Mouse (Mus musculus) layer of hippocampus, postnatal 25 days (tissue): ENCODE measurements around the gene Col24a1. TPM values are rescaled to one million over a fixed set of nuclear protein-coding genes. Genes with fewer than 3 reads are reported as not detected.
"Not testable (repeated sequence)": the region's sequence is repeated elsewhere in the genome, so short reads cannot be mapped to it uniquely, and the experiment has no call there.

Experiments used
- DNase-seq, 2 experiments: peaks; one replicate each; pipeline ENCODE4 v3.0.0; 2022; ENCODE audit warnings: mixed read lengths in 2 of 2, low spot score in 1 of 2; ENCODE audit errors: extremely low spot score in 1 of 2
- total RNA-seq, 2 experiments: library from RNA; stranded (reverse); gene quantifications; 2 replicates each; pipeline ENCODE4 v1.2.3; 2021

Gene Col24a1
- total RNA-seq, 2 experiments from 2014 or later: 0.15 to 0.31 TPM

DNA sequence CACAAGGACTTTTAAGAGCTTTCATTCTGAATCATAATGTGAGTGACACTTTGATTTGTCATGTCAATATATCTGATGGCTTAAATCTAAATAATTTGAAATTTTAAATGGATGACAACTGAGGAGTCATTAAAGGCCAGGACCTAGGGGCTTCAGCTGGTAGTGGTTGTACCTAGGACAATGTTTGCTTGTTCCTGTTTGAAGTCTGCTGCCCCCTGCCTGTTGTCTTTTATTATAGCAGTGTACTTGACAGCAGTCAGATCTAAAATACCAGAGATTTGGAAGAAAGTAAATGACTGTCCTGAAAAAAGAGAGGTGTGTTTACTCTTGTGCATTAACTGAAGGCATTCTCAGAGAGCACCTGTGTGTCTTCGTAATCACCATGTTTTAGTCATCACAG, 150.0 kb downstream of the Col24a1 start:
- DNase-seq: peak in 1 of 2 experiments; percentile 52

- DNase-seq: not testable (repeated sequence)
These were observed 150.9 kb downstream of the Col24a1 start for GRCm38 (mm10) chr3:145443167-145443566.

DNA sequence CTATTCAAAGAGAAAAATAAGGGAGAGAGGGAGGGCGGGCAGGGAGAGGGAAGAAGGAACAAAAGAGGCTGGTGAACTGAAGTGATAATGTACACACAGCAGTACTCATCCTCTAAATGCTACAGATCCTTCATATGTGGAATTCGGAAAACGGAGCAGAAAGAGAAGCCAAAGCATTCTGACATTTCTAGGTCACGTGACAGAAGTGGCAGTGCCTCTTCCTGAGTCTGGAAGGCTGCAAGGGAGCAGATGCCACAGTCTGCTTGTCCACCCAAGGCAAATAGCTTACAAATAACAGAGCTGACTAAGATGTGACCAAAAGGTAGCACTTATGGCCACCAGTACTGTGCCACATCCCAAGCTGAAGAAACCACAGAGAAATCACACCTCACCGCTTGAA, 164.8 kb downstream of the Col24a1 start:
- DNase-seq: no peak

- DNase-seq: no peak
These were observed 170.1 kb downstream of the Col24a1 start for GRCm38 (mm10) chr3:145462351-145462750.

DNA sequence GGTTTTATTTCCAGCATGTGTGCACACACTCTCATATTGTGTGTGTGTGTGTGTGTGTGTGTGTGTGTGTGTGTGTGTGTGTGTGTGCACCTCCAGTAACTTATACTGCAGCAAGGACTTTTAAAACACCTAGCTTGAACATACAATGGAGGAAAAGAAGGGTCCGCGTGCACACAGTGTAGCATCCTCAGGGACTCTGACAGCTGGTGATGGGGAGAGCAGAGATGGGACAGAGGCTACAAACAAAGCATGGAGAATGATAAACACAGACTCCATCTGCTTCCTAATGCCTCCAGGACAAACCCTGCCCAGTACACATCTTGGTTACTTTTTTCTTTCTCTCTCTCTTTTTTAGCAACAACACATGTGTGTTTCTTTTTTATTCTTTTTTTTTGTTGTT, 171.5 kb downstream of the Col24a1 start:
- DNase-seq: no peak

- DNase-seq: no peak
These were observed 178.8 kb downstream of the Col24a1 start for GRCm38 (mm10) chr3:145471094-145471493.

- DNase-seq: no peak
These were observed 181.9 kb downstream of the Col24a1 start for GRCm38 (mm10) chr3:145474163-145474562.

DNA sequence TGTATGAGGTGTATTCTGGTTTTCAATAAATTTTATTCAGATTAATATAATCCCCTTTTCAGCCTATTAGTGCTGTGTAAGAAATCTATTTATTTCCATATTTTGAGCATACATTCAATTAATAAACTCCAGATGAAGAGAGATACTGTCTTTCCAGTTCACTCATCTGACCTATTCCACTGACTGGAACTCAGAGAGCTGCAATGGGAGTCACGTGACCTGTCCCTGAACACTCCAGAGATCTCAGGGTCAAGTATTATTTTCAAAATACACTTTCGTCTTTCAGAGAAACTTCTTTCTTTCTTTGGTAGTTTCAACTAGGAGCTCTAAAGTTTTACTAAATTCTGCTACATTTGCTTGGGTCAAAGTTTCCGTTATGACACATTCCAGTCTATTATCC, 184.4 kb downstream of the Col24a1 start:
- DNase-seq: no peak

- DNase-seq: no peak
These were observed 184.8 kb downstream of the Col24a1 start for GRCm38 (mm10) chr3:145477074-145477473.

GRCm38 (mm10) chr3:145478446-145478845, 186.2 kb downstream of the Col24a1 start:
- no peak for DNase-seq

DNA sequence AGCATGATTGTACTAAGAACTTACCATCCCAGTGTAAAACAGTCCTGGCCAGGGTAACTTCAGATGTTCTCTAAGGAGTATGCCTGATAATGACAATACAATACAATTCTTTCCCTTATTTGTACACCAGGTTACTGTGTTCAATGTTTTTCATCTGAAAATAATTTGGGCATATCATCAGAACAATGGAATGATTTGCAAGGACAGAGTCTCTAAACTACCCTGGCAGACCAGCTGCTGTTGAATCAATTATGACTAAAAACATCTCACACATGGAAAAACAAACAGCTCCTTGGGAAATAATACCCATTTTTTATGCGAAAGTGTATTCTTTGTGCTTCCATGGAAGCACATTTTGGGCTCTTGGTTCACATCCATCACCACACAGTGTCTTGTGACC, 198.0 kb downstream of the Col24a1 start:
- DNase-seq: no peak

GRCm38 (mm10) chr3:145491326-145491725, 199.1 kb downstream of the Col24a1 start:
- no peak for DNase-seq

- DNase-seq: no peak
These were observed 205.9 kb downstream of the Col24a1 start for GRCm38 (mm10) chr3:145498127-145498526.

DNA sequence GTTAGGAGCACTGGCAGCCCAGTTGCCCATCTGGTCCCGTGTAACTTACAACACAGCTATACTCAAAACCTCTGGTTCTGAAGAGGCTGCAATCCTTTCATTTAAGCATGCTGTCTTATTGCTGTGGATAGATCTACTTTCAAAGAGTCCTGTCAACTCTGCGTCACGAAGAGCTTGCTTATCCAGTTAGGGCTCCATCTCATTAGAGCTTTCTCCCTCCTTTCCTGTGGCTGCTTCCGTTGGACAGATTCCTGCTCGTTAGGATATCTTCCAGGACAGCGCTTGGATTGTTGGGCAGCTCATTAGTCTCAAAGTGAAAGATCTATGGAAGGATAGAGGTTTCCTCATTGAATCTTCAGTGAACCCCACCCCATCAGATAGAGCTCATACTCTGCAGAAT, 206.6 kb downstream of the Col24a1 start:
- DNase-seq: no peak

DNA sequence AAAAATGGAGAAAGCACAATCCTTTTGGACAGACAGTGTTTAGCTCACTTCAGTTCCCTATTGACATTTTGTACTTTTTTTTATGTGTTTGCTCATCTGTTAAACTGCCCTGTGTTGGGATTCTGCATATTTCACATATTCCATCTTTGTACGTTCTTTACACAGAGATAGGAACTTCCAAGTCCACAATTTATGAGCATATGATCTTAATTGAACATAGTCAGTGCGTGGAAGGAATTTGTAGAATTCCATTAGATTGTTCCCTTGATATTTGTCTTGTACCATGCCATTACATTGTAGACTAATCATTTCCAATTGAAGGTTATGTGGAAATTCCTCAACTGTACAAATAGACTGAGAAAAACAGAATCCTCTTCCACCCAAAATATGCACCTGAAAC, 212.6 kb downstream of the Col24a1 start:
- no peak for DNase-seq

- DNase-seq: no peak
These were observed 216.3 kb downstream of the Col24a1 start for GRCm38 (mm10) chr3:145508550-145508949.

- DNase-seq: no peak
These were observed 221.9 kb downstream of the Col24a1 start for GRCm38 (mm10) chr3:145514197-145514596.

DNA sequence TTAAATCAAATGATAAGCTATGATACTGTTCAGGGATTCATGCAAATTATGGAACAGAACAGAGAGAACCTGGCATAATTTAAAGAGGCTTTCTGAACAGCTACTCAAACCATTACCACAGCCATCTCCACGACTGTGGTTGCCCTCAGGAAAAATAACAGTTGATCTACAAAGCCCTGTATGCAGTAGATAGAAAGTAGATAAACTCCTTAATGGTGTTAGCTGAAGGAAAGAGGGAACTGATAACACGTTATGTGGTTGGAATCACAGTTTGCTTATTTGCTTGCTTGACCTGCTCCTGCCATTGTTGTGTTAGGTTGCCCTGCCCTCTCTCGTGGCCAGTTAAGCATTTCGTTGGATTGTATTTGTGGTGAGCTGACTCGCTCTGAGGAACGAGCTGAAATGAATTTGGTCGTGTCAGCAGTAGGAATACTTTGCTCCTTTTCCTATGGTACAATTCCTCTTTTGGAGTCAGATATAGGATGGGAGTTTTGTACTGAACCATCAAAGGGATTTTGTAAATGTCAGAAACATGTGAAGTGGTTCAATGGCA, 229.3 kb downstream of the Col24a1 start:
- DNase-seq: no peak

GRCm38 (mm10) chr3:145522311-145522710, 230.0 kb downstream of the Col24a1 start:
- no peak for DNase-seq

DNA sequence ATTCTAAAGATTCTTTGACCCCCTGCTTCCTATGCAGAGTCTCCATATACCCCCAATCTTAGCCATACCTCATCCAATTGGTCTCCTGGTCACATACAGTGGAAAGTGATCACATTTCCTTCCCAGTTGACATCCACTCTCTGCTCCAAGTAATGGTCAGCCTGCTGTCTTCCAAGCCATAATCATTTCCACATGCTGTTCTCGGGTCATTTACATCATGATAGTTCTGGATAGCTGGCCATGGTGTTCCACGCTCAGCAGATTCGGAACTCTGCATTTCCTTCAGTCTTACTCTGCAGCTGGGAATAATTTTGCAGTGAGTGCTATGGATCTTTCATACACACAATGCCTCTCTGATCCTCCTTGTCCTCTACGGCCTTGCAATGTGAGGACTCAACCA, 233.0 kb downstream of the Col24a1 start:
- no peak for DNase-seq

GRCm38 (mm10) chr3:145537870-145538269, 245.6 kb downstream of the Col24a1 start:
- DNase-seq: no peak

GRCm38 (mm10) chr3:145548441-145549415, 256.5 kb downstream of the Col24a1 start:
- no peak for DNase-seq
